Mouse (Mus musculus) C2C12 (cell line): ENCODE results near the gene Ptger1.

Experiments used
- CTCF ChIP-seq: IDR thresholded peaks from one replicate; pipeline ENCODE4 v1.5.1; 2011; ENCODE audit not compliant: control insufficient read depth, insufficient read depth, insufficient read length
- FOSL1 ChIP-seq: IDR thresholded peaks from one replicate; pipeline ENCODE4 v1.8.0; 2011; ENCODE audit warnings: mild to moderate bottlenecking, low read length; ENCODE audit not compliant: poor library complexity, insufficient read depth, severe bottlenecking

- TF ChIP-seq CTCF (no peak), FOSL1 (no peak)
Measured at GRCm38 (mm10) chr8:83716563-83716962, 50.1 kb downstream of the Ptger1 start.
